Mouse (Mus musculus) frontal cortex, adult (tissue): ENCODE results near the gene Slc35e3.
A peak's percentile ranks its signal among the peaks of the same experiment; 100 is the strongest.
"Not testable (repeated sequence)": the region's sequence is repeated elsewhere in the genome, so short reads cannot be mapped to it uniquely, and the experiment has no call there.

Experiments used
- ATAC-seq: cut with Nextera tagmentation; 2 replicates; pipeline ENCODE4 v1.9.2; 2017; ENCODE audit warnings: mild to moderate bottlenecking, moderate library complexity, mixed read lengths; ENCODE audit not compliant: low TSS enrichment

Gene Slc35e3

GRCm38 (mm10) chr10:117713466-117713865 is 32.7 kb downstream of the Slc35e3 start:
- no peak for ATAC-seq

- no peak for ATAC-seq
Observed at GRCm38 (mm10) chr10:117712871-117713270, 33.3 kb downstream of the Slc35e3 start.

- no peak for ATAC-seq
Observed at GRCm38 (mm10) chr10:117712191-117712754, 33.9 kb downstream of the Slc35e3 start.

GRCm38 (mm10) chr10:117711408-117711807 is 34.8 kb downstream of the Slc35e3 start:
- ATAC-seq: no peak

GRCm38 (mm10) chr10:117710604-117711141 is 35.5 kb downstream of the Slc35e3 start, which contains the start of gene Mdm2:
Gene Mdm2 (minus strand): TSS chr10:117710758.
- peak; percentile 83 for ATAC-seq

- peak; percentile 38 for ATAC-seq
Observed at GRCm38 (mm10) chr10:117709930-117710603, 36.1 kb downstream of the Slc35e3 start.

GRCm38 (mm10) chr10:117709326-117709830 is 36.8 kb downstream of the Slc35e3 start:
- no peak for ATAC-seq

GRCm38 (mm10) chr10:117708856-117709255 is 37.3 kb downstream of the Slc35e3 start:
- ATAC-seq: no peak

GRCm38 (mm10) chr10:117708376-117708775 is 37.8 kb downstream of the Slc35e3 start:
- no peak for ATAC-seq

GRCm38 (mm10) chr10:117707114-117707838 is 38.9 kb downstream of the Slc35e3 start:
- no peak for ATAC-seq

- no peak for ATAC-seq
Observed at GRCm38 (mm10) chr10:117706440-117706839, 39.7 kb downstream of the Slc35e3 start.

GRCm38 (mm10) chr10:117705806-117706205 is 40.4 kb downstream of the Slc35e3 start:
- no peak for ATAC-seq

GRCm38 (mm10) chr10:117704964-117705335 is 41.2 kb downstream of the Slc35e3 start:
- ATAC-seq: no peak

- not testable (repeated sequence) for ATAC-seq
Observed at GRCm38 (mm10) chr10:117704314-117704963, 41.7 kb downstream of the Slc35e3 start.

- no peak for ATAC-seq
Observed at GRCm38 (mm10) chr10:117703506-117703905, 42.7 kb downstream of the Slc35e3 start.

- no peak for ATAC-seq
Observed at GRCm38 (mm10) chr10:117702024-117702833, 43.9 kb downstream of the Slc35e3 start.

- no peak for ATAC-seq
Observed at GRCm38 (mm10) chr10:117701034-117701829, 44.9 kb downstream of the Slc35e3 start.

- ATAC-seq: no peak
Observed at GRCm38 (mm10) chr10:117700450-117700849, 45.7 kb downstream of the Slc35e3 start.

GRCm38 (mm10) chr10:117699914-117700313 is 46.3 kb downstream of the Slc35e3 start:
- no peak for ATAC-seq
